Mouse (Mus musculus): ENCODE measurements around the gene Vwa8. TPM values are rescaled to one million over a fixed set of nuclear protein-coding genes. Genes with fewer than 3 reads are reported as not detected.
"Not testable (repeated sequence)": the region's sequence is repeated elsewhere in the genome, so short reads cannot be mapped to it uniquely, and the experiment has no call there.

Vwa8 gene
- polyA plus RNA-seq, 1 experiment = 8.8 TPM

- DNase-seq (ENCODE audit: low read depth) = no peak
- TF ChIP-seq POLR2A (IDR thresholded peaks at IDR 0.05; ENCODE audit: borderline replicate concordance, extremely low read depth, insufficient read depth, insufficient read length, poor library complexity, severe bottlenecking) = no peak
- TF ChIP-seq CTCF (IDR thresholded peaks at IDR 0.05; ENCODE audit: borderline replicate concordance, extremely low read depth, insufficient read depth, insufficient read length) = no peak
These were observed 138.7 kb downstream of the Vwa8 start for GRCm38 (mm10) chr14:78987543-78987942.

GRCm38 (mm10) chr14:78992456-78992855, 143.6 kb downstream of the Vwa8 start:
- DNase-seq (ENCODE audit: low read depth) = no peak
- no peak for TF ChIP-seq POLR2A (IDR thresholded peaks at IDR 0.05; ENCODE audit: borderline replicate concordance, extremely low read depth, insufficient read depth, insufficient read length, poor library complexity, severe bottlenecking)
- no peak for TF ChIP-seq CTCF (IDR thresholded peaks at IDR 0.05; ENCODE audit: borderline replicate concordance, extremely low read depth, insufficient read depth, insufficient read length)

GRCm38 (mm10) chr14:78993515-78993914, 144.7 kb downstream of the Vwa8 start:
- TF ChIP-seq CTCF (IDR thresholded peaks at IDR 0.05; ENCODE audit: borderline replicate concordance, extremely low read depth, insufficient read depth, insufficient read length) = no peak
- TF ChIP-seq POLR2A (IDR thresholded peaks at IDR 0.05; ENCODE audit: borderline replicate concordance, extremely low read depth, insufficient read depth, insufficient read length, poor library complexity, severe bottlenecking) = no peak
- no peak for DNase-seq (ENCODE audit: low read depth)

DNA sequence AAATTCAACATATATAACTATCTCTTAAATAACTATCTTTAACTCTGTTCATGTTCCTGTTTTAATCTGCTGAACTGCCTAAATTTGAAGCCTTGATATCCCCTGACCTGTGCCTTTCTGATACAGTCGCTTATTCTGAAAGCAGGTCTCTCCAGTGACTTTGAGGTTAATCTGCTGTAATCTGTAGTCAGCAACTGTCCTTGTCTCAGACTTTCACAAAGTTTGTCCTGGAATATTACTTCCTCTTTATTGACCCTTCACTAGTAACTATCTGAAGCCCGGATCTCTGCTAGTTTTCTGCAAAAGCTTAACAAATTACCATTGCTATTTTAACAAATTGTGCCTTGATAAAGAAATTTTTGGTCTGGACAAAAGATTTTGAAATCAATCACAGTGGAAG, 147.5 kb downstream of the Vwa8 start:
- no peak for DNase-seq (ENCODE audit: low read depth)
- TF ChIP-seq POLR2A (IDR thresholded peaks at IDR 0.05; ENCODE audit: borderline replicate concordance, extremely low read depth, insufficient read depth, insufficient read length, poor library complexity, severe bottlenecking) (no peak), CTCF (IDR thresholded peaks at IDR 0.05; ENCODE audit: borderline replicate concordance, extremely low read depth, insufficient read depth, insufficient read length) (no peak)

DNA sequence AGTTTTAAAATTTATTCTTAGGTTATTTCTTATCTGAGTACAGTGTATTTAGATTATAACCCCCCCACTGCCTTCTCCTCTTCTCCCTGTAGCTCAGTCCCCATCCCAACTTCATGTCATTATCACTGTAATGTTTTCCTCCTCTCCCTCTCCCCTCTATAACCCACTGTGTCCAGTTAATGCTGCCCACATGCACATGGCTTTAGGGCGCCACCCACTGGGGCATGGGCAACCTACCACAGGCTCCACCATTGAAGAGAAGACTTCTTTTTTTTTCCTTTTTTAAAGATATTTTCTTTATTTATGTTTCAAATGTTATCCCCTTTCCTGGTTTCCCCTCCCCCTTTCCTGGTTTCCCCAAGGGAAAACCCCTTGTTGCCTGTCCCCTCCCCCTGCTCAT, 154.7 kb downstream of the Vwa8 start:
- no peak for DNase-seq (ENCODE audit: low read depth)

GRCm38 (mm10) chr14:79017710-79018109, 168.9 kb downstream of the Vwa8 start:
- DNase-seq (ENCODE audit: low read depth) = not testable (repeated sequence)

More for the DNA sequence above, 154.7 kb downstream of the Vwa8 start:
- TF ChIP-seq CTCF (IDR thresholded peaks at IDR 0.05; ENCODE audit: borderline replicate concordance, extremely low read depth, insufficient read depth, insufficient read length) = peak; percentile 41; the same call in 1 of the 2 replicates
- TF ChIP-seq POLR2A (IDR thresholded peaks at IDR 0.05; ENCODE audit: borderline replicate concordance, extremely low read depth, insufficient read depth, insufficient read length, poor library complexity, severe bottlenecking) = no peak

DNA sequence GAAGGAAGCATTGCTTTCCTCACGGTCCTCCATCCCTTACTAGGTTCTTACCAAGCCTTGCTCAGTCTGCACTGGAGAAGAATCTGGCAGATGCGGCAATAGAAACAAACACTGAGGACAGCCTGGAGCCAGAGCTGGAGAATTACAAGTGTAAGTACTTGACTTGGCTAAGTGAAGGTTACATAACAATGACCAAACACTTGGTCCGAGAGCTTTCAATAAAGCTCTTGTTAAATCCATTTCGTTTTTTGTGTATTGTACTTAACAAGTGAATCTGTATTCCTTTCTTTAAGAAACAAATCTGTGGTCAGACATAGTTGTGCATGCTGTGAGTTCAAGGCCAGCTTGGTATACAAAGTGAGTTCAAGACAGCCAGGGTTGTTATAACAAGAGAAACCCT, 169.7 kb downstream of the Vwa8 start:
- no peak for TF ChIP-seq POLR2A (IDR thresholded peaks at IDR 0.05; ENCODE audit: borderline replicate concordance, extremely low read depth, insufficient read depth, insufficient read length, poor library complexity, severe bottlenecking)
- no peak for TF ChIP-seq CTCF (IDR thresholded peaks at IDR 0.05; ENCODE audit: borderline replicate concordance, extremely low read depth, insufficient read depth, insufficient read length)
- no peak for DNase-seq (ENCODE audit: low read depth)

GRCm38 (mm10) chr14:79021725-79022124, 172.9 kb downstream of the Vwa8 start:
- peak; percentile 53 for DNase-seq (ENCODE audit: low read depth)
- TF ChIP-seq POLR2A (IDR thresholded peaks at IDR 0.05; ENCODE audit: borderline replicate concordance, extremely low read depth, insufficient read depth, insufficient read length, poor library complexity, severe bottlenecking) = no peak
- TF ChIP-seq CTCF (IDR thresholded peaks at IDR 0.05; ENCODE audit: borderline replicate concordance, extremely low read depth, insufficient read depth, insufficient read length) = no peak

GRCm38 (mm10) chr14:79028996-79029575, 180.2 kb downstream of the Vwa8 start:
- no peak for DNase-seq (ENCODE audit: low read depth)
- TF ChIP-seq CTCF (IDR thresholded peaks at IDR 0.05; ENCODE audit: borderline replicate concordance, extremely low read depth, insufficient read depth, insufficient read length) (no peak), POLR2A (IDR thresholded peaks at IDR 0.05; ENCODE audit: borderline replicate concordance, extremely low read depth, insufficient read depth, insufficient read length, poor library complexity, severe bottlenecking) (no peak)

DNA sequence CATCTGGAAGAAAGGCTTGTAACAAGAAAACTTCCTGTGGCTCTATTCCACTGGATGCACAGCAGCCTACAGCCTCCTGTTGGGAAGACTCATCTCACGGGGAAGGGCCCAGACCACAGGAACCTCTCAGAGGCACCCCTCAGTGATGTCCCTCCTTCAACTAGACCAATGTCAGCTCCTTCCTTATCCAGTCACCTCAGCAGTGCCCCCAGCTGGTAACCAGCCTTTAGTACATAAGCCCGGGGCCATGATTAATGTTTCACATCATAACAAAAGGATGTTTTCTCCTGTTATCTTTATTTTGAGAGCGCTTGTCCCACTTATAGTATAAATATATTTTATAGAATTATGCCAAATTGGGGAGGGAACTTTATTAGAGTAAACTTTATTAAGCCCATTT, 181.9 kb downstream of the Vwa8 start:
- no peak for DNase-seq (ENCODE audit: low read depth)
- TF ChIP-seq CTCF (IDR thresholded peaks at IDR 0.05; ENCODE audit: borderline replicate concordance, extremely low read depth, insufficient read depth, insufficient read length) = peak; percentile 5; the same call in 1 of the 2 replicates
- TF ChIP-seq POLR2A (IDR thresholded peaks at IDR 0.05; ENCODE audit: borderline replicate concordance, extremely low read depth, insufficient read depth, insufficient read length, poor library complexity, severe bottlenecking) = no peak

GRCm38 (mm10) chr14:79031230-79031740, 182.4 kb downstream of the Vwa8 start:
- DNase-seq (ENCODE audit: low read depth) = no peak
- TF ChIP-seq POLR2A (IDR thresholded peaks at IDR 0.05; ENCODE audit: borderline replicate concordance, extremely low read depth, insufficient read depth, insufficient read length, poor library complexity, severe bottlenecking) (no peak), CTCF (IDR thresholded peaks at IDR 0.05; ENCODE audit: borderline replicate concordance, extremely low read depth, insufficient read depth, insufficient read length) (no peak)

DNA sequence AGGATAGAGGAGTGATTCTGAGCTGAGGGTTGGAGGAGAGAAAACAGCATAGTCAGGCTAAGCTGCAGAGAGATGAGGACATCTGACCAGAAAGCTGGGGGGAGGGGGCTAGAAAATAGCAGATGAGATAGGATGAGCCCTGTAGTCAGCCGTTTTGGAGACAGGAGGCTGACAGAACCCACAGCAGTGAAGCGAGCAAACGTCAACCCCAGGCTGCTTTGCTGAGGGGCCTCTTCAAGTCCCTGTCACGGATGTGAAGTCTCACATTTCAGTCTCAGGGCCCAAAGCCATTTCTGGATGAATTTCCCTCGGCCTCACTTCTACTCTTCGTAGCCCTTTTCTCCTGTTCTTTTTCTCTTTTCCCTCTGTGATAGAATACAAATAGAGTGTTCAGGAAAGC, 184.5 kb downstream of the Vwa8 start:
- DNase-seq (ENCODE audit: low read depth) = no peak
- TF ChIP-seq CTCF (IDR thresholded peaks at IDR 0.05; ENCODE audit: borderline replicate concordance, extremely low read depth, insufficient read depth, insufficient read length) (no peak), POLR2A (IDR thresholded peaks at IDR 0.05; ENCODE audit: borderline replicate concordance, extremely low read depth, insufficient read depth, insufficient read length, poor library complexity, severe bottlenecking) (no peak)

Data from brain, embryonic 14.5 days (tissue).